Mouse (Mus musculus): ENCODE data around the gene Gm21854.
"Not testable (repeated sequence)": the region's sequence is repeated elsewhere in the genome, so short reads cannot be mapped to it uniquely, and the experiment has no call there.

The Gm21854 gene

DNA sequence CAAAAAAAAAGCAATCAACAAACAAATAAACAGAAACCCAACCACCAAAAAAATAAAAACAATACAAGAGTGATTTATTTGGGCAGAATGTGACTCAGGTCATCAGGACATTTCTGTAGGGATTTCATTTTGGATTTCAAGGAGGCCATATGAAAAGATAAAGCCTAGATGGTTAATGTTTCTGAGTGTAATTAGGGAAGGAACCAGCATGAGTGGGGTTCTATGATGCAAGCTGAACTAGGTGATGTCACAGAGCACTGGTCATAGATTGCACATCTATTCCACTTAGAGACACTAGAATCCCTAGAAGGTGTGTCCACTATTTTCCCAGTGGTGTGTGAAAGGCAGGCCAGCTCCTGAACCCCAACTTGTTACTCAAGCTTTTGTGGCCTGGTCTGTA, at the start of gene Gm21854:
Gene Gm21854, plus strand, starts transcription at position 301 of the 400 bp plus-strand sequence.
- not testable (repeated sequence) for DNase-seq
